In genomic region chr5:135345989-135346388, GRCm38 (mm10) we compare ENCODE assay signal across 1 mouse cellular context.
TF ChIP-seq lines count a peak whose summit lies in the region.

No protein-coding gene starts in this region.

TF ChIP-seq in MEL, 35 proteins besides CTCF, POLR2A, EP300 and RAD21:
- TF ChIP-seq NRF1 (IDR thresholded peaks at IDR 0.05; ENCODE audit: insufficient read depth, low read depth, low read length, poor library complexity, severe bottlenecking) (peak; percentile 67), MAFK (IDR thresholded peaks at IDR 0.05; ENCODE audit: borderline replicate concordance, low read depth, low read length) (peak; percentile 70; the same call in 1 of the 2 replicates), ZMIZ1 (IDR thresholded peaks at IDR 0.05; ENCODE audit: low read depth, low read length) (no peak)
